Mouse (Mus musculus): ENCODE results near the gene Lrp1. TPM values are rescaled to one million over a fixed set of nuclear protein-coding genes. Genes with fewer than 3 reads are reported as not detected.

Lrp1 gene
- polyA plus RNA-seq, 1 experiment, result 269 TPM

DNA sequence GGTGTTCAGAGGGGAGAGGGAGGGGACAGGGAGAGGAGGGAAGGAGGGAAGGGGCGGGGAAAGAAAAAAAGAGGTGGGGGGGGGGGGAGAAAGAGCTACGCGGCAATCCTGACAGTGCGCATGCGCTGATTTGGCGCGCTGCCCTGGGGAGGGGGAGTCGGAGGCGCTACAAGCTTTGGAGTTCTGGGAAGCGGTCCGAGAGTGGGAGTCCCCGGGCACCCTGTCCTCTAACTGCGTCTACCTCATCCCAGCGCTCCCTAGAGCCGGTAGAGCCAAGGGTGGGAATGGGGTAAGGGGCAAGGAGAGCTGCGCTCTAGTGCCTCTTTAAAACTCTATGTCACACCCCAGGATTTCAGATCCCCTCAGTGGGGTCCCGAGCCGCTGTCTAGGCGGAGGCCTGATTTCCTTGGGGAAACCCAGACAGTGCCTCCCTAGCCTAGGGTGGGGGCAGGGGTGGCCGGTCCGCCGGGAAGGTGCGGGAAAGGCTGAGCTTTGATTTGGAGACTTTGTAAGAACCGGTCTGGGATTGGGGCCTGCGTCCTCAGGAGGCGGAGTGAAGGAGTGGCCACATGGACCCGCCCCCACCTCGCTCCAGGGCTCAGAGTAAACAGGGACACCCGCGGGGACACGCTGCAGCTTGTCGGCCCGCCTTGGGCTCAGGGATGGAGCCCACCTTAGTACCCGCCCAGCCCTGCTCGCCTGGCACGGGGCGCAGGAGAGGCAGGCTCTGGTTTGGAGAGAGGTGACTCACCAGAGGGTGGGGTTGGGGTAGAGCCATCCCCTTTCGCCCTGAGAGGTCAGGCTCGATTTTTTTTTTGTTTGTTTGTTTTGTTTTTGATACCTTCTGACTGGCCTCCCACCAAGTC is 476 bp upstream of the Lrp1 start:
- peak; percentile 96 for DNase-seq (ENCODE audit: low read depth)

DNA sequence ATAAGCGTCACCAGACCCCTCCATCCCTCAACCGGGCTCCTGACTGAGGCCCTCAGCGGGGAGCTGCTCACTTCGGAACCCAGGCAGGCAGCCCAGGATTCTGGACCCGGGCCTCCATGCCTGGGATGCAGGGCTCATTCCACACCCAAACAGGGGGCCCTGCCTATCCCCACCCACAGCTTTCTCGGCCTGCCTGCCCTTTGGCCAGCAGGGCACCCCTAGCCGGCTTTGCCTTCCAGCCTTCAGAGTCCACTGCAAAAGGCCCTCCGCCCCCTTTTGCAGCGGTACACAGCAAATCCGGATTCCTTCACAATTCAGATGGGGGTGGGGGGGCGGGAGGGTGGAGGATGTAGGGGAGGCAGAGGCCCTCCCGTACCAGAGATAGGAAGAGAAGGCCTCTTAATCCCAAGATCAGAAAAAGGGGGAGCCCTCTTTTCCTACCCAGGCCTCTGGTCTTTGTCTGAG is 975 bp downstream of the Lrp1 start:
- DNase-seq (ENCODE audit: low read depth), result peak; percentile 56
- TF ChIP-seq POLR2A (IDR thresholded peaks at IDR 0.05; ENCODE audit: borderline replicate concordance, extremely low read depth, insufficient read depth, insufficient read length, poor library complexity, severe bottlenecking) (no peak), CTCF (IDR thresholded peaks at IDR 0.05; ENCODE audit: borderline replicate concordance, extremely low read depth, insufficient read depth, insufficient read length) (peak; percentile 4; the same call in 1 of the 2 replicates)

More for the DNA sequence above, 476 bp upstream of the Lrp1 start:
- TF ChIP-seq POLR2A (IDR thresholded peaks at IDR 0.05; ENCODE audit: borderline replicate concordance, extremely low read depth, insufficient read depth, insufficient read length, poor library complexity, severe bottlenecking) (peak; percentile 30; the same call in 1 of the 2 replicates), CTCF (IDR thresholded peaks at IDR 0.05; ENCODE audit: borderline replicate concordance, extremely low read depth, insufficient read depth, insufficient read length) (no peak)

DNA sequence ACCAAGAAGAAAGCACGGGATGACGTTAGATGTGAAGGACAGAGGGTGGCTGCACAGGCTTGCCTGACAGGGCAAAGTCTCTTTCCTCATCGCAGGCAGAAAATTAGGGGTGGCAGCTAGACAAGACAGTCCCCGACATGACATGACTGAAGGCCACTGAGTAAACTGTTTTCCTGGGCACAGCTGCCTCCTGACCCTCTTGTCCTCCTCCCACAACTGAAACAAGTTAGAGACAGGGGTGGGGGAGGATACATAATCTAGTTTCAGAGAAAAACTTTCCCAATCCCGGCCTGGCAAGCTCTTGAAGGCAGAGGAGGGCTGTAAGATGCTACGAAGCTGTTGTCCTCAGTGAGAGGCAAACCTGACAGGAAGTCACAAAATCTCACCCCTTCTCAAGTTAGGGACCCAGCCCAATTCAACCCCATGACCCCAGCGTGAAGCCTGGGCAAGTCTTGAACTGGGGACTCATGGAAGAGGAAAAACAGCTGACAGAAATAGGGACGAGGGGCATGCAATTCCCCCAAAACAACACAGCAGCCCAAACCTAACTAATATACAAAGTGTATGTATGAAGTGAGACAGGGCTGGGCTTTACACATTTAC is 1.7 kb downstream of the Lrp1 start:
- no peak for TF ChIP-seq POLR2A (IDR thresholded peaks at IDR 0.05; ENCODE audit: borderline replicate concordance, extremely low read depth, insufficient read depth, insufficient read length, poor library complexity, severe bottlenecking)
- TF ChIP-seq CTCF (IDR thresholded peaks at IDR 0.05; ENCODE audit: borderline replicate concordance, extremely low read depth, insufficient read depth, insufficient read length), result no peak
- DNase-seq (ENCODE audit: low read depth), result no peak

DNA sequence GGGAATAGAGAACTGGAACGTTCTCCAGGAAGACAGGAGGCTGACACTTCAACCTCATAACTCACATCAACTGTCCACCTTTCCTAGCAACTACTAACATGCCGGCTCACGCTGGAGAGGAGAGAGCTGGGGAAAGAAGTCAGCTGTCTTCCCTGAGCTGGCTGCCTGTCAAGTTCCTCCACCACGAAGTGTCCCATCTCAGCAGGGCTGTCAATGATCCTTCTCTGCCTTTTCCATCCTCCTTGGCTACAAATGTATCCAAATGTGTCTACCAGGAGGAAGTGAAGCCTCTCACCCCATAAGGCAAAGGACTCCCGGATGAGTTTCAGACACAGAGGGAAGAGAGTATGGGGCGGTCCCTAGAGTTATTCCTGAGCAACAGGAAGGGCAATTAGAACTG is 2.8 kb downstream of the Lrp1 start:
- no peak for DNase-seq (ENCODE audit: low read depth)
- TF ChIP-seq POLR2A (IDR thresholded peaks at IDR 0.05; ENCODE audit: borderline replicate concordance, extremely low read depth, insufficient read depth, insufficient read length, poor library complexity, severe bottlenecking) (no peak), CTCF (IDR thresholded peaks at IDR 0.05; ENCODE audit: borderline replicate concordance, extremely low read depth, insufficient read depth, insufficient read length) (no peak)

GRCm38 (mm10) chr10:127617294-127617693 is 3.7 kb downstream of the Lrp1 start:
- no peak for DNase-seq (ENCODE audit: low read depth)

DNA sequence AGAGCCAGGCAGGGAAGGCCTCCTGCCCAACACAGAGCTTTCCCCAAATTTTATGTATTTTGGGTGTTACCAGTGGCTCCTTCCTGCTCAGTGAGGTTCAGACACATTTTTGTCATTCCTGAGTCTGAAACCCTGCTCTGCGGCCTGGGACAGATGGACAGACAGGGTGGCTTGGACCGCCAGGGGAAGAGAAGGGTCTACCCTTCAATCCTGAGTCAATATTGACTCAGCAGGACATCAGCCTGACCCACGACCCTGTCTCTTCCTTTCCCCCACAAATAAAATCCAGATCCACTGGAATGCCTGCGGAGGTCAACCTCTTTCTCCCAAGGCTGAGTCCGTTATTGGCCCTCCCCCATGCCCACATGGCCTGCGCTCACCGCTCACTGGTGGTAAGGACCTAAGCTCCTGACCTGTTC is 4.7 kb downstream of the Lrp1 start:
- DNase-seq (ENCODE audit: low read depth), result no peak
- TF ChIP-seq CTCF (IDR thresholded peaks at IDR 0.05; ENCODE audit: borderline replicate concordance, extremely low read depth, insufficient read depth, insufficient read length) (no peak), POLR2A (IDR thresholded peaks at IDR 0.05; ENCODE audit: borderline replicate concordance, extremely low read depth, insufficient read depth, insufficient read length, poor library complexity, severe bottlenecking) (no peak)

More at GRCm38 (mm10) chr10:127617294-127617693, 3.7 kb downstream of the Lrp1 start:
- TF ChIP-seq CTCF (IDR thresholded peaks at IDR 0.05; ENCODE audit: borderline replicate concordance, extremely low read depth, insufficient read depth, insufficient read length) (no peak), POLR2A (IDR thresholded peaks at IDR 0.05; ENCODE audit: borderline replicate concordance, extremely low read depth, insufficient read depth, insufficient read length, poor library complexity, severe bottlenecking) (no peak)

GRCm38 (mm10) chr10:127615591-127615990 is 5.4 kb downstream of the Lrp1 start:
- no peak for DNase-seq (ENCODE audit: low read depth)
- TF ChIP-seq CTCF (IDR thresholded peaks at IDR 0.05; ENCODE audit: borderline replicate concordance, extremely low read depth, insufficient read depth, insufficient read length), result no peak
- no peak for TF ChIP-seq POLR2A (IDR thresholded peaks at IDR 0.05; ENCODE audit: borderline replicate concordance, extremely low read depth, insufficient read depth, insufficient read length, poor library complexity, severe bottlenecking)

- TF ChIP-seq POLR2A (IDR thresholded peaks at IDR 0.05; ENCODE audit: borderline replicate concordance, extremely low read depth, insufficient read depth, insufficient read length, poor library complexity, severe bottlenecking) (no peak), CTCF (IDR thresholded peaks at IDR 0.05; ENCODE audit: borderline replicate concordance, extremely low read depth, insufficient read depth, insufficient read length) (no peak)
- DNase-seq (ENCODE audit: low read depth), result no peak
These were observed 5.9 kb downstream of the Lrp1 start for GRCm38 (mm10) chr10:127615034-127615374.

DNA sequence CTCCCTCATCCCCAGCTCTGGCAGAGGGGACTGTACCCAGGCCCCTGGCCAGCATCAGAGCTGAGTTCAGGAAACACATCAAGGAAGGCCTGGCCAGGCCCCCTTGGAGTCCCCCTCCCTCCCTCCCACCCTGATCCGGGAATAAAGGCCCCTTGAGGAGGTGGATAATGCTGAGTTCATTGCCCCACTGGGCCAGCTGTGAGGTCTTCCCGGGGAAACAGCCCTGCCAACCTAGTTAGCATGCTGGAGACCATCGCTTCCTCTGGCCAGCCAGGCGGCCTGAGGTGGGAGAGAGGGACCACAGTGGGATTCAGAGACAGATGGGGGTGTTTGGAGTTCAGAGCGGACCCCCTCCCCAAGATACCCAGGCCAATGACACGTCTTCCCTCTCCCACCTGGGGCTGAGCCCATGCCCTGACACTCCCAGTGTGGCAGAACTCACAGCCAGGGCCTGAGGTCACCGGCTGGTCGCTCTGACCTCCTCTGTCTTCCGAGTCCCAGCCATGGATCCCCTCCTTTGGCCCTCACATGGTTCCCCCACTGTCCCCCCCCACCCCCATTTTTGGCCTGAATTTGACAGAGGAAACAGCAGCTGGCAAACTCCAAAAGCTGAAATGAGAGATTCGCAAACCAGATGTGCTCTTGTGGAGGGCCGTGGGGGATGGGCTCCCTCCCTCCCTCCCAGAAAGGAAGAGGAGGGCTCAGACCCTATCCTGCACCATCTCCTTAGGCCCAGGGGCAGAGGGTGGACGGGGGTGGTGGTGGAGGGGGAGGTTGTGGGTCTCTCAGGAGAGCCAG is 6.5 kb downstream of the Lrp1 start:
- DNase-seq (ENCODE audit: low read depth), result peak; percentile 43
- no peak for TF ChIP-seq POLR2A (IDR thresholded peaks at IDR 0.05; ENCODE audit: borderline replicate concordance, extremely low read depth, insufficient read depth, insufficient read length, poor library complexity, severe bottlenecking)
- no peak for TF ChIP-seq CTCF (IDR thresholded peaks at IDR 0.05; ENCODE audit: borderline replicate concordance, extremely low read depth, insufficient read depth, insufficient read length)

DNA sequence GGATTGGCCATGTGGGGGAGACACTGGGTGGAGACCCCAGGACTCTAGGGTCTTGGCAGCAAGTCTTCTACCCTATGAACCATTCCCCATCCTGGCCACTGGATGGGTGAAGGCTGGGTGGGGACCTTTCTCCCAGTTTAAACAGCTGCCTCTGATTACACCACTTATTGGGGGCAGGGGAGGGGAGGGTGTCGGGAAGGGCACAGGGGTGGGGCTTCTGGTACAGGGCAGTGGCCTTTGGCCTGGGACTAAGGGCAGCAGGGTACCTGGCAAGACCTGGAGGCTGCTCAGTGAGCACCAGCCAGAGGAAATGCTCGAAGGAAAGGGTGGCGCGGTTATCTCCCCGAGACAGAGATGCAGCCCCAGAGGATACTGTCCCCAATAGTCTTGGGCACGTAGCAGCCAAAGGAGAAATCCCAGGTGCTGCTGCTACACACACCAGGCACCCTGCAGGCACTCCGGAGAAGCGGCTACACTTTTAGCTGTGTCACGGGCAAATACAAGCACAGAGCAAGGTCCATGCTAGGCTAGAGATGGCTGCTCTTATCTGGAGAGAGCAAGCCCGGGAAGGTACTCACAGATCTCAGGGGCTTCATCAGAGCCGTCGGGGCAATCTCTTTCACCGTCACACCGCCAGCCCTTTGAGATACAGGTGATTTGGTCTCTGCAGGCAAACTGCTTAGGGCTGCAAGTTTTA is 8.7 kb downstream of the Lrp1 start:
- no peak for TF ChIP-seq CTCF (IDR thresholded peaks at IDR 0.05; ENCODE audit: borderline replicate concordance, extremely low read depth, insufficient read depth, insufficient read length)
- no peak for TF ChIP-seq POLR2A (IDR thresholded peaks at IDR 0.05; ENCODE audit: borderline replicate concordance, extremely low read depth, insufficient read depth, insufficient read length, poor library complexity, severe bottlenecking)
- DNase-seq (ENCODE audit: low read depth), result no peak
